Mouse (Mus musculus): Measurements from ENCODE around the gene Atp6v1g2. TPM values are rescaled to one million over a fixed set of nuclear protein-coding genes. Genes with fewer than 3 reads are reported as not detected.
"Not testable (repeated sequence)": the region's sequence is repeated elsewhere in the genome, so short reads cannot be mapped to it uniquely, and the experiment has no call there.

Gene Atp6v1g2
- polyA plus RNA-seq, 1 experiment from 2014 or later = 122 TPM

DNA sequence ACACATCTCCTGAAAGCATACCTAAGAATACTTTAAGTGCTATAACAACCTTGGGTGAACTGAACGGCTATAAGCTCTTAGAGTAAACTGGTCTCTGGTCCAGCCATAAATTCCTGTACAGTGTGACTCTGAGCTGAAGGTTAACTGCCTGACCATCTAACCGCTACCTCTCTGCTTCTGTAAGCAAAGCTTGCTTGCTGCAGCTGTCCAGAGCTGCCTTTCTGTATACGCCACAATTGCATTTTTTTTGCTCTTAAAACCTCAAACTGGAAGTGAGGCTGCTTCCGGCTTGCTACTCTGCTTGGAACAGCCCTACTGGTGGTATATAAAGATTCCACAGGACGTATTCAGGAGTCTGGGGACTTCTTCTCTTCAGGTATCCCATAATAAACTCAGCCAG is 801 bp upstream of the Atp6v1g2 start:
- no peak overlapping the region for H3K4me3 ChIP-seq (replicated peaks; ENCODE audit: low read length)
- WGBS = 93% methylated on average over 5 of the region's 5 CpGs
- no peaks in the 10 kb centered on the region for H3K27me3 ChIP-seq (ENCODE audit: control insufficient read depth, insufficient read depth, low read length)
- DNase-seq (ENCODE audit: low spot score) = no peak
- no peaks in the 10 kb centered on the region for H3K9me3 ChIP-seq (ENCODE audit: control insufficient read depth, low read length)
- ATAC-seq (ENCODE audit: low FRiP score) = no peak
- H3K9ac ChIP-seq = no peak overlapping the region
- no peak overlapping the region for H3K27ac ChIP-seq
- no peak overlapping the region for H3K4me2 ChIP-seq (replicated peaks)
- H3K4me1 ChIP-seq (replicated peaks; ENCODE audit: control insufficient read depth, insufficient read depth, low read length) = peaks cover 17% of the 10 kb centered on the region
- H3K36me3 ChIP-seq (replicated peaks; ENCODE audit: control insufficient read depth, insufficient read depth) = peaks cover 41% of the 10 kb centered on the region

- Histone ChIP-seq H3K36me3 (replicated peaks; ENCODE audit: control insufficient read depth, insufficient read depth) (peaks cover 27% of the 10 kb centered on the region), H3K4me2 (replicated peaks) (peak overlapping the region; percentile 61), H3K4me1 (replicated peaks; ENCODE audit: control insufficient read depth, insufficient read depth, low read length) (peaks cover 17% of the 10 kb centered on the region)
- H3K9ac ChIP-seq; H3K27ac ChIP-seq; H3K27me3 ChIP-seq (ENCODE audit: control insufficient read depth, insufficient read depth, low read length); ATAC-seq (ENCODE audit: low FRiP score); H3K4me3 ChIP-seq (replicated peaks; ENCODE audit: low read length); DNase-seq (ENCODE audit: low spot score); H3K9me3 ChIP-seq (ENCODE audit: control insufficient read depth, low read length): not testable (repeated sequence)
- 91% methylated on average over 7 of the region's 7 CpGs for WGBS
These were observed 630 bp downstream of the Atp6v1g2 start for GRCm38 (mm10) chr17:35234090-35234489.

GRCm38 (mm10) chr17:35234903-35235302 is 1.4 kb downstream of the Atp6v1g2 start:
- WGBS = 4% methylated on average over 31 of the region's 31 CpGs
- DNase-seq (ENCODE audit: low spot score) (no peak), ATAC-seq (ENCODE audit: low FRiP score) (no peak)
- H3K9me3 ChIP-seq (ENCODE audit: control insufficient read depth, low read length) = no peaks in the 10 kb centered on the region
- peak overlapping the region; percentile 61 for H3K4me2 ChIP-seq (replicated peaks)
- H3K27ac ChIP-seq = peak overlapping the region; percentile 90
- H3K27me3 ChIP-seq (ENCODE audit: control insufficient read depth, insufficient read depth, low read length) = no peaks in the 10 kb centered on the region
- H3K9ac ChIP-seq = peak overlapping the region; percentile 63
- H3K4me1 ChIP-seq (replicated peaks; ENCODE audit: control insufficient read depth, insufficient read depth, low read length) = peaks cover 17% of the 10 kb centered on the region
- peaks cover 19% of the 10 kb centered on the region for H3K36me3 ChIP-seq (replicated peaks; ENCODE audit: control insufficient read depth, insufficient read depth)
- peak overlapping the region; percentile 38 for H3K4me3 ChIP-seq (replicated peaks; ENCODE audit: low read length)

- ATAC-seq (ENCODE audit: low FRiP score) = peak; percentile 79
- peak; percentile 91 for DNase-seq (ENCODE audit: low spot score)
- under 1% methylated on average over 35 of the region's 35 CpGs for WGBS
- Histone ChIP-seq H3K27ac (peak within 1 kb of the TSS; percentile 90), H3K36me3 (replicated peaks; ENCODE audit: control insufficient read depth, insufficient read depth) (peaks cover 12% of the 10 kb centered on the region), H3K4me1 (replicated peaks; ENCODE audit: control insufficient read depth, insufficient read depth, low read length) (peaks cover 23% of the 10 kb centered on the region), H3K9me3 (ENCODE audit: control insufficient read depth, low read length) (no peaks in the 10 kb centered on the region), H3K9ac (peak within 1 kb of the TSS; percentile 63), H3K4me2 (replicated peaks) (peak within 1 kb of the TSS; percentile 61), H3K27me3 (ENCODE audit: control insufficient read depth, insufficient read depth, low read length) (no peaks in the 10 kb centered on the region), H3K4me3 (replicated peaks; ENCODE audit: low read length) (peak within 1 kb of the TSS; percentile 38)
These were observed 2.3 kb downstream of the Atp6v1g2 start, which contains the start of gene Nfkbil1 for GRCm38 (mm10) chr17:35235614-35236389. Gene Nfkbil1 (minus strand): TSS chr17:35235792.

GRCm38 (mm10) chr17:35236390-35236746 is 2.9 kb downstream of the Atp6v1g2 start:
- Histone ChIP-seq H3K4me1 (replicated peaks; ENCODE audit: control insufficient read depth, insufficient read depth, low read length) (peaks cover 25% of the 10 kb centered on the region), H3K4me3 (replicated peaks; ENCODE audit: low read length) (peak overlapping the region; percentile 38), H3K27me3 (ENCODE audit: control insufficient read depth, insufficient read depth, low read length) (no peaks in the 10 kb centered on the region), H3K9me3 (ENCODE audit: control insufficient read depth, low read length) (no peaks in the 10 kb centered on the region), H3K27ac (peak overlapping the region; percentile 90), H3K36me3 (replicated peaks; ENCODE audit: control insufficient read depth, insufficient read depth) (peaks cover 7% of the 10 kb centered on the region; the same call in 1 of the 2 replicates), H3K9ac (peak overlapping the region; percentile 63), H3K4me2 (replicated peaks) (peak overlapping the region; percentile 61)
- 0% methylated on average over 18 of the region's 18 CpGs for WGBS
- peak; percentile 97 for DNase-seq (ENCODE audit: low spot score)
- ATAC-seq (ENCODE audit: low FRiP score) = peak; percentile 85

- no peaks in the 10 kb centered on the region for H3K27me3 ChIP-seq (ENCODE audit: control insufficient read depth, insufficient read depth, low read length)
- peak overlapping the region; percentile 63 for H3K9ac ChIP-seq
- peak overlapping the region; percentile 61 for H3K4me2 ChIP-seq (replicated peaks)
- peaks cover 7% of the 10 kb centered on the region; the same call in 1 of the 2 replicates for H3K36me3 ChIP-seq (replicated peaks; ENCODE audit: control insufficient read depth, insufficient read depth)
- 77% methylated on average over 9 of the region's 9 CpGs for WGBS
- no peak for DNase-seq (ENCODE audit: low spot score)
- no peaks in the 10 kb centered on the region for H3K9me3 ChIP-seq (ENCODE audit: control insufficient read depth, low read length)
- H3K4me1 ChIP-seq (replicated peaks; ENCODE audit: control insufficient read depth, insufficient read depth, low read length) = peaks cover 22% of the 10 kb centered on the region
- peak overlapping the region; percentile 90 for H3K27ac ChIP-seq
- no peak for ATAC-seq (ENCODE audit: low FRiP score)
- peak overlapping the region; percentile 38 for H3K4me3 ChIP-seq (replicated peaks; ENCODE audit: low read length)
These were observed 3.5 kb downstream of the Atp6v1g2 start for GRCm38 (mm10) chr17:35236996-35237395.

DNA sequence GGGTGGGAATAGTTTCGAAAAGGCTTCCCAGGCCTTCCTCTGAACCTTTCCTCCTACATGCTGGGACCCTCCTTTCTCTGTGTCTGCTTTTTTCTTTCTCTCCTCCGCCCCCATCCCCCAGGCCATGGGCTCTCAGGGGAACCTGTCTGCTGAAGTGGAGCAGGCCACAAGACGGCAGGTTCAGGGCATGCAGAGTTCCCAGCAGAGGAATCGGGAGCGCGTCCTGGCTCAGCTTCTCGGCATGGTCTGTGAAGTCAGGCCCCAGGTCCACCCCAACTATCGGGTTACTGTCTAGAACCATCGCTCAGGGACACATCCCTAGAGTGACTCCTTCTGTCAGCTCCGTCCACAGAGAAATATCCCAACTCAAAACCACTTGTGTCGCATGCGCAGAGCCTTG is 4.0 kb downstream of the Atp6v1g2 start:
- H3K27ac ChIP-seq = no peak overlapping the region
- no peak for DNase-seq (ENCODE audit: low spot score)
- H3K4me1 ChIP-seq (replicated peaks; ENCODE audit: control insufficient read depth, insufficient read depth, low read length) = peaks cover 22% of the 10 kb centered on the region
- peak overlapping the region; percentile 63; the same call in 1 of the 2 replicates for H3K9ac ChIP-seq
- WGBS = 93% methylated on average over 12 of the region's 12 CpGs
- 0 out of 2 replicates have a peak overlapping the region, but pooled peaks have one; percentile 38 for H3K4me3 ChIP-seq (replicated peaks; ENCODE audit: low read length)
- no peaks in the 10 kb centered on the region for H3K27me3 ChIP-seq (ENCODE audit: control insufficient read depth, insufficient read depth, low read length)
- no peak for ATAC-seq (ENCODE audit: low FRiP score)
- H3K9me3 ChIP-seq (ENCODE audit: control insufficient read depth, low read length) = no peaks in the 10 kb centered on the region
- peak overlapping the region; percentile 61 for H3K4me2 ChIP-seq (replicated peaks)
- peaks cover 3% of the 10 kb centered on the region; the same call in 1 of the 2 replicates for H3K36me3 ChIP-seq (replicated peaks; ENCODE audit: control insufficient read depth, insufficient read depth)

DNA sequence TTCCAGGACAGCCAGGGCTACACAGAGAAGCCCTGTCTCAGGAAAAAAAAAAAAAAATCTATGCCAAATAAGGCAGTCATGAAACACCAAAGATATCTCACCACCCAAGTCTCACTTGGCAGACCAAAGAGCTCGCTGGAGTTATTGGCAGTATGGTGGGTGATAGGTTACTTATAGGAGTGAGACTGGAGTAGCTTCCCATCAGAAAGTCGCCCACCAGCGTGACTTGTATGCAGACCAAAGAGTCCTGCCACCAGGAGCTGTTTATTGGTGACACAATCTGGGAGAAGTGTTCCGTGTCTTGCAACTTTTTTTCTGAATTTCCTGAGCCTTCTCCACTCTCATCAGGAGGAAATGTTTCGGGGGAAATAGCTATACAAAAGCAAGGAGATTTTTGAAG is 6.2 kb downstream of the Atp6v1g2 start:
- H3K9me3 ChIP-seq (ENCODE audit: control insufficient read depth, low read length) = no peaks in the 10 kb centered on the region
- H3K27me3 ChIP-seq (ENCODE audit: control insufficient read depth, insufficient read depth, low read length) = no peaks in the 10 kb centered on the region
- peaks cover 32% of the 10 kb centered on the region for H3K4me1 ChIP-seq (replicated peaks; ENCODE audit: control insufficient read depth, insufficient read depth, low read length)
- no peak overlapping the region for H3K4me2 ChIP-seq (replicated peaks)
- ATAC-seq (ENCODE audit: low FRiP score) (no peak), DNase-seq (ENCODE audit: low spot score) (no peak)
- no peak overlapping the region for H3K9ac ChIP-seq
- 90% methylated on average over 5 of the region's 5 CpGs for WGBS
- H3K27ac ChIP-seq = no peak overlapping the region
- H3K4me3 ChIP-seq (replicated peaks; ENCODE audit: low read length) = no peak overlapping the region
- H3K36me3 ChIP-seq (replicated peaks; ENCODE audit: control insufficient read depth, insufficient read depth) = peaks cover 15% of the 10 kb centered on the region

DNA sequence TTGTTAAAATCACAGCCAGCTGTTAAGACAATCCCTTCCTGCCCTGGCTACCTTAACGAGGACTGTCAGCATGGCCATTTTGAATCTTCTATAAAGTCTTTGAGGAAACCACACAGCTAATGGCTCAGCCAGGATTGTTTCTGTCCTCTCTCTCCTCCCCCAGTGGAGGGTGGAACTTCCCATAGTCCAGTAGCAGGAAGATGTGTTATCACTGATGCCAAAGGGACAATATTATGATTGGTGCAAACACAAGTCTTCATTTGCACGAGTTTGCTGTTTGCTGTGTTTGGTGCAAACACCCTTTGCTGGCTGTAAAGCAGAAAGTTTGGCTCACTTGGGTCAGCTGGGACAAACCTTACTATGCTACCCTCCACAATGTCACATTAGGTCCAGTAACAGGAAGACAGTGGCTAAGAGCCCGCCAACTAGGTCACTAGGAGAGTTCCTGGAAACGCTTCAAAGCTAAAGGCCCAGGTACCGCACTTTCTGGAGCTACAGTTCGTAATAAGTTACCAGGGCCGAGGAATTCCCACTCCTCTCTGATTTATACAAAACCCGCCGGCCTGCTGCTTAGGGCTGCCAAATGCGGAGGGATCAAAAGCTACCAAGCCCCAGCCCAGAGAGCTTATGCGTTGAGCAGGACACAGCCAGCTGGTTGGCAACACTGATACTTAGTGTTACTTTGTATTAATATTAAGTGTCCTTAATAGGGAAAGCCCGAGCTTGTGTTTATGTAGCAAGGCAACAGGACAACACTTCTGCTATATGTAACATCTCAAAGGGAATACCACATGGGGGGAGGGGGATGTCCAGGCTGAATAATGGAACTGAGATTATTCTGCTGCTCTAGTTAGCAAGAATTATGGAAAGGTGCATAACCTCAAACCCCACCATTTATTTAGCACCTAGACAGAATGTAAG is 7.2 kb downstream of the Atp6v1g2 start:
- 31% methylated on average over 12 of the region's 12 CpGs for WGBS
- peak overlapping the region; percentile 99 for H3K27ac ChIP-seq
- peaks cover 24% of the 10 kb centered on the region for H3K36me3 ChIP-seq (replicated peaks; ENCODE audit: control insufficient read depth, insufficient read depth)
- peaks cover 36% of the 10 kb centered on the region for H3K4me1 ChIP-seq (replicated peaks; ENCODE audit: control insufficient read depth, insufficient read depth, low read length)
- DNase-seq (ENCODE audit: low spot score) (no peak), ATAC-seq (ENCODE audit: low FRiP score) (no peak; the same call in 1 of the 2 replicates)
- H3K9ac ChIP-seq = peak overlapping the region; percentile 99
- no peaks in the 10 kb centered on the region for H3K9me3 ChIP-seq (ENCODE audit: control insufficient read depth, low read length)
- peak overlapping the region; percentile 67 for H3K4me2 ChIP-seq (replicated peaks)
- no peaks in the 10 kb centered on the region for H3K27me3 ChIP-seq (ENCODE audit: control insufficient read depth, insufficient read depth, low read length)
- H3K4me3 ChIP-seq (replicated peaks; ENCODE audit: low read length) = peak overlapping the region; percentile 90
